Mouse (Mus musculus): ENCODE measurements around the gene Tbc1d9b. TPM values are rescaled to one million over a fixed set of nuclear protein-coding genes. Genes with fewer than 3 reads are reported as not detected.

The Tbc1d9b gene
- polyA plus RNA-seq, 2 experiments from 2014 or later, result 23.4 to 30.0 TPM

GRCm38 (mm10) chr11:50177111-50177510 lies 45.9 kb downstream of the Tbc1d9b start:
- no peak for ATAC-seq

GRCm38 (mm10) chr11:50178532-50179488 lies 47.6 kb downstream of the Tbc1d9b start:
- ATAC-seq, result no peak

GRCm38 (mm10) chr11:50180478-50181231 lies 49.5 kb downstream of the Tbc1d9b start:
- ATAC-seq, result no peak

- ATAC-seq, result no peak
Observed at GRCm38 (mm10) chr11:50182702-50183101, 51.5 kb downstream of the Tbc1d9b start.

GRCm38 (mm10) chr11:50184788-50185187 lies 53.6 kb downstream of the Tbc1d9b start:
- ATAC-seq, result no peak

- no peak for ATAC-seq
Observed at GRCm38 (mm10) chr11:50188682-50189081, 57.5 kb downstream of the Tbc1d9b start.

- no peak for ATAC-seq
Observed at GRCm38 (mm10) chr11:50190362-50190761, 59.2 kb downstream of the Tbc1d9b start.

- no peak for ATAC-seq
Observed at GRCm38 (mm10) chr11:50192278-50192677, 61.1 kb downstream of the Tbc1d9b start.

GRCm38 (mm10) chr11:50194070-50194469 lies 62.9 kb downstream of the Tbc1d9b start:
- ATAC-seq, result no peak

GRCm38 (mm10) chr11:50194793-50195192 lies 63.6 kb downstream of the Tbc1d9b start:
- ATAC-seq, result no peak

GRCm38 (mm10) chr11:50197500-50197899 lies 66.3 kb downstream of the Tbc1d9b start:
- no peak for ATAC-seq

GRCm38 (mm10) chr11:50198219-50198846 lies 67.1 kb downstream of the Tbc1d9b start:
- no peak for ATAC-seq

- no peak for ATAC-seq
Observed at GRCm38 (mm10) chr11:50198916-50199315, 67.7 kb downstream of the Tbc1d9b start.

- no peak for ATAC-seq
Observed at GRCm38 (mm10) chr11:50200613-50201012, 69.4 kb downstream of the Tbc1d9b start.

- no peak for ATAC-seq
Observed at GRCm38 (mm10) chr11:50201590-50201989, 70.4 kb downstream of the Tbc1d9b start.

- ATAC-seq, result no peak
Observed at GRCm38 (mm10) chr11:50203302-50203827, 72.2 kb downstream of the Tbc1d9b start.

- no peak for ATAC-seq
Observed at GRCm38 (mm10) chr11:50205434-50205833, 74.2 kb downstream of the Tbc1d9b start.

GRCm38 (mm10) chr11:50206037-50206436 lies 74.8 kb downstream of the Tbc1d9b start:
- ATAC-seq, result no peak

- ATAC-seq, result no peak
Observed at GRCm38 (mm10) chr11:50207344-50207743, 76.1 kb downstream of the Tbc1d9b start.

- no peak for ATAC-seq
Observed at GRCm38 (mm10) chr11:50208039-50208438, 76.8 kb downstream of the Tbc1d9b start.

- ATAC-seq, result peak; percentile 82
Observed at GRCm38 (mm10) chr11:50210101-50210504, 78.9 kb downstream of the Tbc1d9b start.

- peak; percentile 61 for ATAC-seq
Observed at GRCm38 (mm10) chr11:50210505-50211151, 79.4 kb downstream of the Tbc1d9b start, which contains the start of the genes Sqstm1 and Mgat4b. Gene Sqstm1 (minus strand): TSS chr11:50210827. Gene Mgat4b (plus strand): TSS chr11:50210890.
